Mouse (Mus musculus) left cerebral cortex, postnatal 36 days (tissue): ENCODE measurements around the gene Orc2. TPM values are rescaled to one million over a fixed set of nuclear protein-coding genes. Genes with fewer than 3 reads are reported as not detected.

Experiments used
- DNase-seq, 2 experiments: peaks; one replicate each; pipeline ENCODE4 v3.0.0; 2021 to 2022; ENCODE audit warnings: low spot score in 2 of 2, mixed read lengths in 1 of 2
- intact Hi-C: fragments of 180-260 bp; cut with DNase I; formaldehyde crosslinking; loops from one replicate; pipeline ENCODE4 v1.15.1; 2025
- total RNA-seq, 2 experiments: library from RNA; stranded (reverse); gene quantifications; 2 replicates each; pipeline ENCODE4 v1.2.3; 2021

Orc2 gene
- total RNA-seq, 2 experiments from 2014 or later, result 29.6 to 32.4 TPM

DNA sequence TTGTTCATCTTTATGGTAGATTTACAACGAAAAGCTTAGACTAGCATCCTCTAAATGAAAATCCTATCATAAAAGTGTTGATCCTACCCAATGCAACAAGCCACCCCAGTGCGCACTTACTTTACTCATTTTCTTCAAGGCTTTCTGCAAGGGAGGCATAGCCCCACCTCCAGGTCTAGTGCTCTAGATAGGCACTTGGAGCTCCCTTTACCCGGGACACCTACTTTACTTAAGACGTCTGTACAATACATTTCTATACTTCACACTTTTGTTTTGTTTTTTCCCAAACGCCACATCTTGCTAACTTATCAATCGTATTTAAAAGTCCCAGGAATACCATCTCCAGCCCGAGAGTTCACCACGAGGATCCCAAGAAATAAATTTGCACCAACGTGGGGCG is 60.2 kb downstream of the Orc2 start:
- intact Hi-C loops, result no loop called here
- DNase-seq, result no peak

DNA sequence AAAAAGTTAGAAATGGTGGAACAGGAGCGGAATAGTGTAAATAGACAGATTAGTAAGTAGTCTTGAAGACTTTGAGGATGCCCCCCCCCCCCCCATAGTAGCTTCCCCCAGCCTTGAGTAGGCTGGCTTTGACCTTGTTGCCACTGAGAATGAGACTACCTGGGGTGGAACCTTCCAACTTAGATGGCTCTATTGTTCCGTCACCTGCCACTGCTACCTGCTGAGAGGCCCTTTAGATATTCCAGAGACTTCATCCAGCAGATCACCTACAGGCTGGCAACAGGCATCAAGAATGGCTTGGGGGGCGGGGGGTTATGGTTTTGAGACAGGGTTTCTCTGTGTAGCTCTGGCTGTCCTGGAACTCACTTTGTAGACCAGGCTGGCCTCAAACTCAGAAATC is 80.4 kb downstream of the Orc2 start:
- intact Hi-C loops, result no loop called here
- DNase-seq, result no peak

DNA sequence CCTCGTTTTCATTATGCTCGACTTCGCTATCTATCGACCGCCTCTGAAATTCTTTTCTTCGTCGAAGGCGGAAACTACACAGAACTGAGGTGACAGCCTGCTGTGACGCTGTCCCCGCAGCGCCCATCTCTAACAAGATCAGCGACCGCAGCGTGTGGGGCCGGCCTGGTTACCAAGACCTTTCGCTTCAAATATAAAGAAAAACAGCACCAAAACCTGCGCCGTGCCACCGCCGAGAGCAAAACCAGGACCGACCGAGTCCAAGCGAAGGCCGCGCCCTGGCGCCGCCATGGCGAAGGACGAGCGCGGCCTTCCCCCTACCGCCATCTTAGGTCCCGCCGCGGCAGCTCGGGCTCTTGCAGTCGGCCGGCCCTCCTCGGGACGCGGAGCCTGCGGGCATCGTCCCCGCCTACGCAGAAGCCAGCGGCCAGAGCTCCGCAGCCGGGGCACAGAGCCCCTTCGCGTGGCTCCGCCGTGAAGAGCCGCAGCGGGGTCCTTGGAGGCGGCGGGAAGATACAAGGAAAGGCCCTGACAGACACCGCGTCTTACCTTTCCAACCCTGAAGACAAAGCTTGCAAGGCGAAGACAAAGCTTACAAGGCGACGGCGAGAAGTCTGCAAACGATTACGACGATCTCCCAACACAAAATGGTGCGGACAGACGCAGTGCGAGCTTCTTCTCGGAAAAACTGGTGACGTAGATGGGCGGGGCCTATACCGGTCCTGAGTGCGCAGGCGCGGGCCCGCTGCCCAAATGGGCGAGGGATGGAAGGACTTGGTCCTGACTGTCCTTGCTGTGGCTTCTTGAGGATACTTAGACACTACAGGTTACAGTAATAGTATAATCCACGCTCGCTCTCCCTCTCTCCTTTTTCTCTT is 81.3 kb downstream of the Orc2 start, which contains the start of gene Clk1:
Gene Clk1 (minus strand): TSS at position 696 of the 878 bp plus-strand sequence.
- peak; percentile 95 to 96 for DNase-seq
- intact Hi-C loops, result no loop called here

DNA sequence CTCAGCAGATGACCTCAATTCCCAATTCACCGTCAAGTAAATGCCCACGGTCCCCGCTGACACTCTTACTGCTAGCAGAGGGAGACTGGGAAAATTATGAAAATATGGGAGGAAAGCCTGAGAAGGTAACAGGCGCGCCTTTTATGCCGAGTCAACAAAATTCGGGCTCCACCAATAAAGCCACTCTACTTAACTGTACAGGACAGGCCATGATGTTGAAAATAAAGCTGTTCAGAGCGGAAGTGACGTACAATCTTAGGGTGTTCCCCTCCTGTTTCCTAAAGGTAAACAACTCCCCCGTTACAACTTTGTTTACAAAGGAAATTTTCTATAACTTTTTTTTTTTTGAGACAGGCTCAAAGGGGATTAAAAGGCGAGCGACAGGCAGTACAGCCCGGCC is 82.0 kb downstream of the Orc2 start:
- intact Hi-C loops, result no loop called here
- DNase-seq, result no peak

DNA sequence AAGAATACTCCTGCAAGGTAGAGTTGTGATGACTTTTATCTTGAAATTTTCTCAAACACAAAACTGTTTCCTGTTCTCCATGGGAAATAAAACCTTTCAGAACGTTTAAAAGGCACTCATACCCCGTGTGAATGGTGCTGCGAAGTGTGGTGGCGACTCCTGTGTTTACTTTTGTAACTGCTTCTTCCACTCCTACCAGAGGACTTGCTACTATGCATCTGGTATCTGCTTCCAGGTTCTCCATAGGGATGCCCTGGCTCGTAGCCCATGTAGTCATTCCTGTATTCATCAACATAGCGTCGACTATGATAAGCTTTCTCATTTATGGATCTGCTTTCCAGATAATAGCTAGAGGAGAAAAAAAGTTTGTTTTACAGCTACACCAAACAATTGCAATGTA is 83.9 kb downstream of the Orc2 start:
- DNase-seq, result no peak
- intact Hi-C loops, result no loop called here

DNA sequence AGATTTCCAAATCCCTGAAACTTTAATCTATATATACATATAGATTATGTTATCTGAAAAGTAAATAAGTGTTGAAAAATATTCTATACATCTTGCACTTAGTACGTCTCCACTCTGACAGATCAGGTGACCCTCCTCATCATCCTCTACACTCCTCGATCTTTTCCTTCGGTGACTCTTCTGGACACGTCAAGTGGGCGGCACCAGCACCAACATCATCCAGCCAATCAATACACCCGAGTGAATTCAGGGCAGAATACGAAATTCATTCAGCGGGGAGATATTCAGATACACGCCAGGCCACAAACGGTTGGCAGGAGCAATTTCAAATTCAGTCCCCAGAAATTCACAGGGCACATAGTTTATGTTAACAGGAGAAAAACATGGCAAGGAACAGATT is 84.9 kb downstream of the Orc2 start:
- no peak for DNase-seq
- intact Hi-C loops, result no loop called here

DNA sequence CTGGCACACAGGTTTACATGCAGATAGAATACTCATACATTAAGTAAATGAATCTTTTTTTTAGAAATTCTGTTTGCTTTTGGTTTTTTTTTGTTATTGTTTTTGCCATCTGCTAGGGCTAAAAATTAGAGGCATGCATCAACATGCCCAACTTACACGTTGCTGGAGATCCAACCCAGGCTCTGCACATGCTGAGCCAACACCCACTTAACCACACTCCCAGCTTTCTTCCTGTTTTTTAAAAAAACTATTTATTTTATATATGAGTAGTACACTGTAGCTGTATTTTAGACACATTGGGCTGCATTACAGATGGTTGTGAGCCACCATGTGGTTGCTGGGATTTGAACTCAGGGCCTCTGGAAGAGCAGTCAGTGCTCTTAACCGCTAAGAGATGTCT is 88.9 kb downstream of the Orc2 start:
- intact Hi-C loops, result no loop called here

DNA sequence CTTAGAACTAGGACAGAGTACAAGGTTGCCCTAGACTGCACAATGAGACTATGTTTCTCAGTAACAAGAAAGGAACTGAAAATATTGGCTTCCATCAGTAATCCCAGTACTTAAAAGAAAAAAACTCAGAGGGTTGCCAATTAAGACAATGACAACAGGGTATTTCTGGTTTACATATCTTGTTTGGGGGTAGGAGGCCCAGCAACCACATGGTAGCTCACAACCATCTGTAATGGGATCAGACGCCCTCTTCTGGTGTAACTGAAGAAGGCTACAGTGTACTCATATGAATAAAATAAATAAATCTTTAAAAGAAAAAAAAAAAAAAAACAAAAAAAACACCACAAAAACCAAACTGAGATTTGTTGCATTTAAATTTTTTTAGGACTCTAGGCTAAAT is 89.5 kb downstream of the Orc2 start:
- DNase-seq, result no peak
- intact Hi-C loops, result no loop called here

More for the DNA sequence above, 88.9 kb downstream of the Orc2 start:
- no peak for DNase-seq

Other genes starting within 250 kb of the Orc2 start
- not detected for gene Aox2, start 226.8 kb downstream of the Orc2 start, total RNA-seq
- 100 to 1,000 TPM; 138 to 161 TPM for gene Bzw1, start 112.2 kb downstream of the Orc2 start, total RNA-seq
- 100 to 1,000 TPM in 1 of 2 experiments, 10 to 100 TPM in 1; 81.3 to 117 TPM for gene Clk1, start 81.0 kb downstream of the Orc2 start, total RNA-seq
- 10 to 100 TPM; 15.9 to 21.6 TPM for gene Nif3l1, start 60.0 kb downstream of the Orc2 start, total RNA-seq
- gene Ppil3, start 59.6 kb downstream of the Orc2 start, total RNA-seq, result 10 to 100 TPM; 27.1 to 27.9 TPM
- 100 to 1,000 TPM; 130 to 160 TPM for gene Fam126b, start 81.2 kb upstream of the Orc2 start, total RNA-seq
- 100 to 1,000 TPM in 1 of 2 experiments, 10 to 100 TPM in 1; 91.6 to 107 TPM for gene Ndufb3, start 81.3 kb upstream of the Orc2 start, total RNA-seq
- not detected for gene Als2cr12, start 190.9 kb upstream of the Orc2 start, total RNA-seq
- gene Cflar, start 206.4 kb upstream of the Orc2 start, total RNA-seq, result 10 to 100 TPM; 24.0 to 34.6 TPM